ENCODE assay signal across 13 mouse cellular contexts in the genomic region with DNA sequence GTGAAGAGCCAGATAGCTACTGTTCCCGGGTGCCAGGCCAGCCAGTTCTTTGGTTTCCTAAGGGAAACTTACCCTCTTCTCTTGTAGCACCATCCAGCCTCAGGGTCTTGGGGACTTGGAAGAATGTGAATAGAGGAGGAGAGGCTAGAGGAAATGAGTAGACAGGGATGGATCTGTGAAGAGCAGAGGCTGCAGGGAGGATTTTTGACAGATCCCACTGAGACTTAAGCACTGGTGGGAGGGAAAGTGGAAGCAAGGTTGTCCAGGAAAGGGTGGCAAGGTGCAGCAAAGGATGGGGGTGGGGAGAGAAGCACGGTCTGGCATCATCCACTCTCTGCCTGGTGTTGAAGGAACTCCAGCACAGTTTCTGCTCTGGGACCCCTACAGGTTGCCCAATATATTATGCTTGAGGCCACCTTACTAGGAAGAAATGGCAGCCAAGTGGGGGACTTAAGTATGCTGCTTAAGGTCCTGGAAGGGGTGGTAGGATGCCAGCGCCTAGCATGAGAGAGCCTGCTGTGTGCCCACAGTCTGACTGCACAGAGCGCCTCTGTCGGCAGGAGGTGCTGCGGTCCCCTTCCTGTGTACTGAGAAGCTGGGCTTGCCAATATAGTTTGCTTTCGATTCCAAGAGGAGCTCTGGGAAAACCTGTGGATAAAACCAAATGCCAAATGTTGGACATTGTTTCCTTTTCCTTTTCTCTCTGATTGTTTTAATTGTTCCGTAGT. TPM values are rescaled to one million over a fixed set of nuclear protein-coding genes. Genes with fewer than 3 reads are reported as not detected.
DNase-seq lines count a peak whose midpoint lies in the region; ATAC-seq and TF ChIP-seq lines count a peak whose summit lies in the region.
"Had no signal": no experiment of that assay in that cellular context is flagged by ENCODE, and none has a peak within 500 bp of the region (broad histone marks: within the 10 kb centered on the region; RNA-seq: fewer than 3 reads in every experiment).

No protein-coding gene starts in this region.

- no peak overlapping the region for H3K4me2 ChIP-seq in stomach, postnatal 0 days (replicated peaks; ENCODE audit: low read depth)
- H3K4me2 ChIP-seq: embryonic facial prominence, embryonic 13.5 days; hindbrain, embryonic 15.5 days; limb, embryonic 15.5 days had no signal

- 51% methylated on average over 8 of the region's 8 CpGs for WGBS in heart, adult 2 months
- 86% methylated on average over 8 of the region's 8 CpGs for WGBS in stomach, postnatal 0 days

- H3K79me2 ChIP-seq in heart, adult 2 months (replicated peaks; ENCODE audit: control insufficient read depth, insufficient read depth, low read length), result no peaks in the 10 kb centered on the region

- no peak for TF ChIP-seq POLR2A in heart, adult 2 months (IDR thresholded peaks at IDR 0.05; ENCODE audit: insufficient read depth, low read depth, low read length)

- no peak overlapping the region for H3K4me3 ChIP-seq in heart, adult 2 months
- H3K4me3 ChIP-seq in stomach, postnatal 0 days (ENCODE audit: low read depth, low read length), result no peak overlapping the region
- H3K4me3 ChIP-seq: embryonic facial prominence, embryonic 13.5 days; hindbrain, embryonic 15.5 days; limb, embryonic 15.5 days had no signal

- H3K27me3 ChIP-seq in heart, adult 2 months (ENCODE audit: control insufficient read depth, insufficient read depth, low read length), result no peaks in the 10 kb centered on the region
- no peaks in the 10 kb centered on the region for H3K27me3 ChIP-seq in stomach, postnatal 0 days (ENCODE audit: control insufficient read depth, insufficient read depth, low read length)
- H3K27me3 ChIP-seq: embryonic facial prominence, embryonic 13.5 days; hindbrain, embryonic 15.5 days; limb, embryonic 15.5 days had no signal

- intact Hi-C loops in heart, postnatal 25 days (cut with DNase I), result loop anchor here (5.0 kb wide), 1 partner anchor 39 kb away; no protein-coding TSS in a partner anchor
- intact Hi-C loops in heart, adult 2 months (cut with DNase I), result loop anchor here (5.0 kb wide), 1 partner anchor 34 kb away; a partner anchor contains a TSS

- peak; percentile 38 to 60 for DNase-seq in heart, adult 18-20 months
- no peak for DNase-seq in heart, postnatal 25 days (ENCODE audit: low spot score)
- peak; percentile 58 to 59 for DNase-seq in right cerebral cortex, postnatal 10 days (ENCODE audit: low spot score in 2 of 2)
- no peak for DNase-seq in right cerebral cortex, adult 2 months (ENCODE audit: low spot score in 2 of 2)
- peak; percentile 50 to 53 for DNase-seq in heart, adult 2 months
- no peak for DNase-seq in stomach, postnatal 0 days (ENCODE audit: low spot score)
- DNase-seq in thymus, postnatal 25 days, result no peak
- DNase-seq in spleen, adult 18-20 months, result no peak
- DNase-seq: thymus, postnatal 36 days had no signal

- no peak overlapping the region; the same call in 1 of the 2 replicates for H3K27ac ChIP-seq in heart, adult 2 months
- H3K27ac ChIP-seq in stomach, postnatal 0 days (replicated peaks), result no peak overlapping the region
- H3K27ac ChIP-seq: embryonic facial prominence, embryonic 13.5 days; hindbrain, embryonic 15.5 days; limb, embryonic 15.5 days had no signal

- H3K4me1 ChIP-seq in heart, adult 2 months (ENCODE audit: control insufficient read depth, insufficient read depth, low read length), result peaks cover 2% of the 10 kb centered on the region
- no peaks in the 10 kb centered on the region for H3K4me1 ChIP-seq in stomach, postnatal 0 days (replicated peaks; ENCODE audit: control insufficient read depth, insufficient read depth)
- H3K4me1 ChIP-seq: embryonic facial prominence, embryonic 13.5 days; hindbrain, embryonic 15.5 days; limb, embryonic 15.5 days had no signal

- TF ChIP-seq EP300 in heart, adult 2 months (IDR thresholded peaks at IDR 0.05; ENCODE audit: insufficient read depth, low read depth, low read length), result peak; percentile 73; the same call in 1 of the 2 replicates
- TF ChIP-seq EP300 in stomach, postnatal 0 days (optimal IDR thresholded peaks at IDR 0.05), result no peak

- H3K9ac ChIP-seq in heart, adult 2 months (ENCODE audit: low read depth, low read length), result no peak overlapping the region
- H3K9ac ChIP-seq in stomach, postnatal 0 days (ENCODE audit: low read length), result no peak overlapping the region
- H3K9ac ChIP-seq: embryonic facial prominence, embryonic 13.5 days; hindbrain, embryonic 15.5 days; limb, embryonic 15.5 days had no signal

- no peaks in the 10 kb centered on the region for H3K9me3 ChIP-seq in stomach, postnatal 0 days (ENCODE audit: control insufficient read depth, low read length)
- H3K9me3 ChIP-seq: embryonic facial prominence, embryonic 13.5 days; hindbrain, embryonic 15.5 days; limb, embryonic 15.5 days had no signal

- peak; percentile 80 for TF ChIP-seq CTCF in heart, adult 2 months (IDR thresholded peaks at IDR 0.05)
- peak; percentile 33 for TF ChIP-seq CTCF in stomach, postnatal 0 days (IDR thresholded peaks at IDR 0.05; ENCODE audit: low read depth)

- ATAC-seq in stomach, postnatal 0 days (ENCODE audit: low FRiP score, low TSS enrichment), result no peak

- H3K36me3 ChIP-seq in heart, adult 2 months (ENCODE audit: control insufficient read depth, insufficient read depth, low read length), result peaks cover 17% of the 10 kb centered on the region
- H3K36me3 ChIP-seq in stomach, postnatal 0 days (ENCODE audit: control insufficient read depth, insufficient read depth, low read length), result peaks cover 22% of the 10 kb centered on the region

RNA-seq across cellular contexts. Expression of a gene that starts 17.2 kb away (rescaled TPM):
- total RNA-seq in heart, adult 18-20 months (2021), result 10 to 100 TPM; 17.6 to 18.5 TPM
- 10 to 100 TPM; 16.4 to 16.7 TPM for total RNA-seq in heart, postnatal 25 days (2021)
- 10 to 100 TPM; 15.9 to 16.8 TPM for total RNA-seq in heart, adult 2 months (2021)
- polyA plus RNA-seq in heart, adult 2 months (2012; rRNA removed), result 19.3 and 22.0 TPM in 2 replicates
- polyA plus RNA-seq in stomach, postnatal 0 days (2015; fragmentation: Nextera tagmentation; extraction: Ambion mirVana), result 1.3 and 1.8 TPM in 2 replicates
- total RNA-seq: MEL had no signal

RNA-seq across cellular contexts. Expression of a gene that starts 35.6 kb away (rescaled TPM):
- 100 to 1,000 TPM; 231 to 257 TPM for total RNA-seq in heart, adult 18-20 months (2021)
- total RNA-seq in heart, postnatal 25 days (2021), result 100 to 1,000 TPM; 209 to 241 TPM
- total RNA-seq in heart, adult 2 months (2021), result 100 to 1,000 TPM; 216 to 252 TPM
- polyA plus RNA-seq in heart, adult 2 months (2012; rRNA removed), result 112 and 141 TPM in 2 replicates
- polyA plus RNA-seq in stomach, postnatal 0 days (2015; fragmentation: Nextera tagmentation; extraction: Ambion mirVana), result 203 and 211 TPM in 2 replicates

RNA-seq across cellular contexts. Expression of a gene that starts 52.0 kb away (rescaled TPM):
- total RNA-seq in heart, adult 18-20 months (2021), result 10 to 100 TPM; 20.0 to 26.2 TPM
- total RNA-seq in heart, postnatal 25 days (2021), result 10 to 100 TPM; 22.9 to 28.2 TPM
- 10 to 100 TPM; 21.1 to 22.3 TPM for total RNA-seq in heart, adult 2 months (2021)
- polyA plus RNA-seq in heart, adult 2 months (2012; rRNA removed), result 57.3 and 58.6 TPM in 2 replicates
- 19.1 and 19.4 TPM in 2 replicates for polyA plus RNA-seq in stomach, postnatal 0 days (2015; fragmentation: Nextera tagmentation; extraction: Ambion mirVana)

Comparison
In these comparisons a context has a peak if more than half of its experiments do, and no peak if none do; other contexts are left out.
1. DNase-seq: peak in heart, adult 18-20 months (2 of 2), right cerebral cortex, postnatal 10 days (2 of 2) and heart, adult 2 months (2 of 2); none in heart, postnatal 25 days (single experiment), right cerebral cortex, adult 2 months (0 of 2), stomach, postnatal 0 days (single experiment), thymus, postnatal 25 days (single experiment) and spleen, adult 18-20 months (0 of 2).